Mouse (Mus musculus) liver, embryonic 12.5 days (tissue): ENCODE data around the gene Slc25a39. TPM values are rescaled to one million over a fixed set of nuclear protein-coding genes. Genes with fewer than 3 reads are reported as not detected.
A peak's percentile ranks its signal among the peaks of the same experiment; 100 is the strongest.

ENCODE experiments used
- ATAC-seq: fragments of 200-750 bp; cut with Nextera tagmentation; 2 replicates; pipeline ENCODE4 v1.8.0; 2017; ENCODE audit warnings: moderate number of reproducible peaks, mild to moderate bottlenecking, moderate library complexity
- H3K27ac ChIP-seq: fragments of 300-500 bp; sonication (generic); 2 replicates; pipeline ENCODE4 v1.5.1; 2016; ENCODE audit warnings: mild to moderate bottlenecking
- H3K27me3 ChIP-seq: fragments of 300-500 bp; sonication (generic); replicated peaks from 2 replicates; pipeline ENCODE4 v1.6.1; 2016; ENCODE audit warnings: mild to moderate bottlenecking, moderate library complexity
- H3K36me3 ChIP-seq: fragments of 300-500 bp; sonication (generic); 2 replicates; pipeline ENCODE4 v1.6.1; 2016; ENCODE audit warnings: mild to moderate bottlenecking, moderate library complexity
- H3K4me1 ChIP-seq: fragments of 300-500 bp; sonication (generic); 2 replicates; pipeline ENCODE4 v1.6.1; 2016
- H3K4me2 ChIP-seq: fragments of 300-500 bp; sonication (generic); 2 replicates; pipeline ENCODE4 v1.6.1; 2016; ENCODE audit warnings: mild to moderate bottlenecking, moderate library complexity
- H3K4me3 ChIP-seq: fragments of 300-500 bp; sonication (generic); 2 replicates; pipeline ENCODE4 v1.5.1; 2016; ENCODE audit warnings: mild to moderate bottlenecking, moderate library complexity
- H3K9ac ChIP-seq: fragments of 300-500 bp; sonication (generic); 2 replicates; pipeline ENCODE4 v1.6.1; 2016; ENCODE audit warnings: mild to moderate bottlenecking, moderate library complexity
- H3K9me3 ChIP-seq: fragments of 300-500 bp; sonication (generic); replicated peaks from 2 replicates; pipeline ENCODE4 v1.6.1; 2016; ENCODE audit warnings: mild to moderate bottlenecking, moderate library complexity
- WGBS: fragments of 180-500 bp; shearing (Covaris S2); methylation state at CpG from one replicate; pipeline ENCODE4 v1.1.7; 2016; ENCODE audit not compliant: insufficient replicate concordance; 5-methylcytosine and 5-hydroxymethylcytosine counted together
- polyA plus RNA-seq: library from polyadenylated mRNA; unstranded; fragments of >200 nt; fragmentation: Nextera tagmentation; extraction: Ambion mirVana; gene quantifications from 2 replicates; pipeline ENCODE4 v1.2.1, GENCODE M21; 2016

Slc25a39 gene
- polyA plus RNA-seq, 1 experiment from 2014 or later = 367 TPM

- H3K4me2 ChIP-seq = no peak overlapping the region
- peaks cover 34% of the 10 kb centered on the region for H3K4me1 ChIP-seq
- H3K36me3 ChIP-seq = peaks cover 4% of the 10 kb centered on the region; the same call in 1 of the 2 replicates
- no peak for ATAC-seq
- H3K27me3 ChIP-seq = peaks cover 83% of the 10 kb centered on the region
- H3K4me3 ChIP-seq = no peak overlapping the region
- WGBS = 58% methylated on average over 3 of the region's 3 CpGs
- H3K9me3 ChIP-seq = no peaks in the 10 kb centered on the region
- H3K9ac ChIP-seq = no peak overlapping the region
- H3K27ac ChIP-seq = no peak overlapping the region
Observed at GRCm38 (mm10) chr11:102444321-102444720, 36.6 kb upstream of the Slc25a39 start.

- Histone ChIP-seq H3K36me3 (peaks cover 4% of the 10 kb centered on the region; the same call in 1 of the 2 replicates), H3K9ac (no peak overlapping the region), H3K9me3 (no peaks in the 10 kb centered on the region), H3K4me3 (no peak overlapping the region), H3K27ac (no peak overlapping the region), H3K27me3 (peaks cover 83% of the 10 kb centered on the region), H3K4me2 (no peak overlapping the region), H3K4me1 (peaks cover 34% of the 10 kb centered on the region)
- ATAC-seq = no peak
- 60% methylated on average over 10 of the region's 12 CpGs for WGBS
Observed at GRCm38 (mm10) chr11:102443740-102444139, 36.0 kb upstream of the Slc25a39 start.

GRCm38 (mm10) chr11:102442089-102442488 is 34.3 kb upstream of the Slc25a39 start:
- Histone ChIP-seq H3K4me1 (peaks cover 35% of the 10 kb centered on the region), H3K36me3 (peaks cover 4% of the 10 kb centered on the region; the same call in 1 of the 2 replicates)
- no peak for ATAC-seq

GRCm38 (mm10) chr11:102441434-102441833 is 33.7 kb upstream of the Slc25a39 start:
- Histone ChIP-seq H3K4me3 (no peak overlapping the region), H3K27me3 (peaks cover 83% of the 10 kb centered on the region), H3K27ac (no peak overlapping the region), H3K4me2 (no peak overlapping the region), H3K36me3 (peaks cover 4% of the 10 kb centered on the region; the same call in 1 of the 2 replicates), H3K4me1 (peaks cover 29% of the 10 kb centered on the region), H3K9ac (no peak overlapping the region), H3K9me3 (no peaks in the 10 kb centered on the region)
- no peak for ATAC-seq
- 66% methylated on average over 3 of the region's 3 CpGs for WGBS

More at GRCm38 (mm10) chr11:102442089-102442488, 34.3 kb upstream of the Slc25a39 start:
- H3K9me3 ChIP-seq = no peaks in the 10 kb centered on the region
- WGBS = 77% methylated on average over 6 of the region's 6 CpGs
- no peak overlapping the region for H3K4me3 ChIP-seq
- H3K27ac ChIP-seq = no peak overlapping the region
- H3K27me3 ChIP-seq = peaks cover 83% of the 10 kb centered on the region
- no peak overlapping the region for H3K9ac ChIP-seq
- no peak overlapping the region for H3K4me2 ChIP-seq

- peaks cover 82% of the 10 kb centered on the region for H3K27me3 ChIP-seq
- H3K9ac ChIP-seq = no peak overlapping the region
- peaks cover 12% of the 10 kb centered on the region; the same call in 1 of the 2 replicates for H3K36me3 ChIP-seq
- 85% methylated on average over 8 of the region's 8 CpGs for WGBS
- H3K9me3 ChIP-seq = no peaks in the 10 kb centered on the region
- H3K27ac ChIP-seq = no peak overlapping the region
- H3K4me3 ChIP-seq = no peak overlapping the region
- no peak overlapping the region for H3K4me2 ChIP-seq
- ATAC-seq = no peak
- peaks cover 21% of the 10 kb centered on the region for H3K4me1 ChIP-seq
Observed at GRCm38 (mm10) chr11:102440255-102440654, 32.5 kb upstream of the Slc25a39 start.

GRCm38 (mm10) chr11:102439093-102440082 is 31.6 kb upstream of the Slc25a39 start:
- Histone ChIP-seq H3K4me3 (no peak overlapping the region), H3K9me3 (no peaks in the 10 kb centered on the region), H3K4me2 (no peak overlapping the region), H3K9ac (no peak overlapping the region), H3K27ac (no peak overlapping the region), H3K36me3 (peaks cover 19% of the 10 kb centered on the region), H3K27me3 (peaks cover 81% of the 10 kb centered on the region), H3K4me1 (peaks cover 17% of the 10 kb centered on the region)
- no peak for ATAC-seq
- WGBS = 70% methylated on average over 14 of the region's 14 CpGs

GRCm38 (mm10) chr11:102438212-102439092 is 30.7 kb upstream of the Slc25a39 start:
- H3K9ac ChIP-seq = peak overlapping the region; percentile 48
- peak; percentile 10; the same call in 1 of the 2 replicates for ATAC-seq

GRCm38 (mm10) chr11:102437120-102438061 is 29.6 kb upstream of the Slc25a39 start:
- Histone ChIP-seq H3K4me1 (peaks cover 24% of the 10 kb centered on the region), H3K9ac (peak overlapping the region; percentile 48), H3K27ac (no peak overlapping the region), H3K36me3 (peaks cover 15% of the 10 kb centered on the region), H3K4me3 (peak overlapping the region; percentile 57), H3K9me3 (no peaks in the 10 kb centered on the region), H3K27me3 (peaks cover 72% of the 10 kb centered on the region), H3K4me2 (peak overlapping the region; percentile 88)
- 31% methylated on average over 87 of the region's 87 CpGs for WGBS
- no peak for ATAC-seq

More at GRCm38 (mm10) chr11:102438212-102439092, 30.7 kb upstream of the Slc25a39 start:
- Histone ChIP-seq H3K4me3 (peak overlapping the region; percentile 57), H3K27me3 (peaks cover 72% of the 10 kb centered on the region), H3K4me1 (peaks cover 17% of the 10 kb centered on the region), H3K27ac (no peak overlapping the region), H3K9me3 (no peaks in the 10 kb centered on the region), H3K4me2 (peak overlapping the region; percentile 88), H3K36me3 (peaks cover 19% of the 10 kb centered on the region)
- 22% methylated on average over 69 of the region's 77 CpGs for WGBS

GRCm38 (mm10) chr11:102436471-102436790 is 28.7 kb upstream of the Slc25a39 start:
- ATAC-seq = no peak
- Histone ChIP-seq H3K4me2 (no peak overlapping the region), H3K4me1 (peaks cover 32% of the 10 kb centered on the region), H3K9ac (no peak overlapping the region), H3K27ac (no peak overlapping the region), H3K9me3 (no peaks in the 10 kb centered on the region), H3K27me3 (peaks cover 68% of the 10 kb centered on the region), H3K36me3 (peaks cover 15% of the 10 kb centered on the region), H3K4me3 (no peak overlapping the region)
- WGBS = 83% methylated on average over 10 of the region's 10 CpGs

- Histone ChIP-seq H3K9ac (no peak overlapping the region), H3K27ac (no peak overlapping the region), H3K36me3 (peaks cover 15% of the 10 kb centered on the region), H3K9me3 (no peaks in the 10 kb centered on the region), H3K4me1 (peaks cover 37% of the 10 kb centered on the region), H3K27me3 (peaks cover 68% of the 10 kb centered on the region), H3K4me3 (no peak overlapping the region), H3K4me2 (no peak overlapping the region)
- WGBS = 87% methylated on average over 18 of the region's 18 CpGs
- ATAC-seq = no peak
Observed at GRCm38 (mm10) chr11:102435754-102436470, 28.2 kb upstream of the Slc25a39 start.
